Mouse (Mus musculus) midbrain, embryonic 15.5 days (tissue): Measurements from ENCODE around the gene Vmn1r51. TPM values are rescaled to one million over a fixed set of nuclear protein-coding genes. Genes with fewer than 3 reads are reported as not detected.
"Not testable (repeated sequence)": the region's sequence is repeated elsewhere in the genome, so short reads cannot be mapped to it uniquely, and the experiment has no call there.

Experiments used
- ATAC-seq: fragments of 200-750 bp; cut with Nextera tagmentation; replicated peaks from 2 replicates; pipeline ENCODE4 v1.8.0; 2017; ENCODE audit warnings: moderate TSS enrichment
- H3K27ac ChIP-seq: fragments of 300-500 bp; sonication (generic); 2 replicates; pipeline ENCODE4 v1.5.1; 2015; ENCODE audit warnings: mild to moderate bottlenecking, inconsistent platforms
- H3K27me3 ChIP-seq: fragments of 300-500 bp; sonication (generic); replicated peaks from 2 replicates; pipeline ENCODE4 v1.6.1; 2015; ENCODE audit warnings: inconsistent platforms
- H3K36me3 ChIP-seq: fragments of 300-500 bp; sonication (generic); replicated peaks from 2 replicates; pipeline ENCODE4 v1.6.1; 2015; ENCODE audit warnings: inconsistent platforms
- H3K4me1 ChIP-seq: fragments of 300-500 bp; sonication (generic); 2 replicates; pipeline ENCODE4 v1.6.1; 2015; ENCODE audit warnings: inconsistent platforms
- H3K4me2 ChIP-seq: fragments of 300-500 bp; sonication (generic); 2 replicates; pipeline ENCODE4 v1.6.1; 2015; ENCODE audit warnings: inconsistent platforms, mild to moderate bottlenecking, moderate library complexity
- H3K4me3 ChIP-seq: fragments of 300-500 bp; sonication (generic); 2 replicates; pipeline ENCODE4 v1.5.1; 2015; ENCODE audit warnings: mild to moderate bottlenecking, inconsistent platforms
- H3K9ac ChIP-seq: fragments of 300-500 bp; sonication (generic); 2 replicates; pipeline ENCODE4 v1.6.1; 2015; ENCODE audit warnings: mild to moderate bottlenecking, inconsistent platforms
- H3K9me3 ChIP-seq: fragments of 300-500 bp; sonication (generic); 2 replicates; pipeline ENCODE4 v1.6.1; 2016; ENCODE audit warnings: inconsistent platforms
- WGBS: fragments of 180-500 bp; shearing (Covaris S2); methylation state at CpG from one replicate; pipeline ENCODE4 v1.1.7; 2015; ENCODE audit warnings: mixed read lengths; 5-methylcytosine and 5-hydroxymethylcytosine counted together
- polyA plus RNA-seq: library from polyadenylated mRNA; unstranded; fragments of >200 nt; fragmentation: Nextera tagmentation; extraction: Ambion mirVana; gene quantifications from 2 replicates; pipeline ENCODE4 v1.2.1, GENCODE M21; 2015

The Vmn1r51 gene
- polyA plus RNA-seq, result 0.06 TPM in 1 of 2 replicates, not detected in the other

- H3K4me1 ChIP-seq, H3K36me3 ChIP-seq, H3K27ac ChIP-seq, H3K9ac ChIP-seq, H3K4me2 ChIP-seq, H3K4me3 ChIP-seq, ATAC-seq, H3K9me3 ChIP-seq, H3K27me3 ChIP-seq: not testable (repeated sequence)
- 98% methylated on average over 1 of the region's 1 CpGs for WGBS
Observed at GRCm38 (mm10) chr6:90122296-90122695, at the start of gene Vmn1r51. Vmn1r51 (plus strand) TSS chr6:90122596.

GRCm38 (mm10) chr6:90078406-90078805, 44.0 kb upstream of the Vmn1r51 start, which contains the start of gene Vmn1r49:
Vmn1r49 (minus strand) TSS chr6:90078506.
- Histone ChIP-seq H3K9me3 (no peaks in the 10 kb centered on the region), H3K27ac (no peak within 1 kb of the TSS), H3K4me3 (no peak within 1 kb of the TSS), H3K9ac (no peak within 1 kb of the TSS), H3K27me3 (no peaks in the 10 kb centered on the region), H3K4me1 (no peaks in the 10 kb centered on the region), H3K4me2 (no peak within 1 kb of the TSS), H3K36me3 (no peaks in the 10 kb centered on the region)
- ATAC-seq, result no peak
- 79% methylated on average over 4 of the region's 4 CpGs for WGBS

GRCm38 (mm10) chr6:90100566-90100965, 21.8 kb upstream of the Vmn1r51 start:
- H3K27ac ChIP-seq, result no peak overlapping the region
- no peak for ATAC-seq
- WGBS, result 99% methylated on average over 2 of the region's 2 CpGs
- H3K4me2 ChIP-seq, result no peak overlapping the region
- H3K4me3 ChIP-seq, result no peak overlapping the region
- H3K27me3 ChIP-seq, result no peaks in the 10 kb centered on the region
- H3K36me3 ChIP-seq, result no peaks in the 10 kb centered on the region
- no peak overlapping the region for H3K9ac ChIP-seq
- H3K4me1 ChIP-seq, result no peaks in the 10 kb centered on the region
- no peaks in the 10 kb centered on the region for H3K9me3 ChIP-seq

GRCm38 (mm10) chr6:90101130-90101529, 21.3 kb upstream of the Vmn1r51 start, which contains the start of gene Vmn1r50:
Vmn1r50 (plus strand) TSS chr6:90101430.
- Histone ChIP-seq H3K4me2 (no peak within 1 kb of the TSS), H3K36me3 (no peaks in the 10 kb centered on the region), H3K4me3 (no peak within 1 kb of the TSS), H3K27me3 (no peaks in the 10 kb centered on the region), H3K27ac (no peak within 1 kb of the TSS), H3K4me1 (no peaks in the 10 kb centered on the region), H3K9me3 (no peaks in the 10 kb centered on the region), H3K9ac (no peak within 1 kb of the TSS)
- ATAC-seq, result no peak
- WGBS, result 71% methylated on average over 2 of the region's 2 CpGs

- 89% methylated on average over 3 of the region's 3 CpGs for WGBS
- Histone ChIP-seq H3K4me2 (no peak overlapping the region), H3K9ac (no peak overlapping the region), H3K27ac (no peak overlapping the region), H3K4me3 (no peak overlapping the region), H3K27me3 (no peaks in the 10 kb centered on the region), H3K9me3 (no peaks in the 10 kb centered on the region), H3K36me3 (no peaks in the 10 kb centered on the region), H3K4me1 (no peaks in the 10 kb centered on the region)
- ATAC-seq, result no peak
Observed at GRCm38 (mm10) chr6:90160139-90160538, 37.7 kb downstream of the Vmn1r51 start.

GRCm38 (mm10) chr6:90174508-90174907, 52.1 kb downstream of the Vmn1r51 start, which contains the start of gene Vmn1r52:
Vmn1r52 (plus strand) TSS chr6:90174808.
- H3K36me3 ChIP-seq, result no peaks in the 10 kb centered on the region
- no peak within 1 kb of the TSS for H3K4me3 ChIP-seq
- no peaks in the 10 kb centered on the region for H3K9me3 ChIP-seq
- H3K27ac ChIP-seq, result no peak within 1 kb of the TSS
- ATAC-seq, result no peak
- H3K4me1 ChIP-seq, result no peaks in the 10 kb centered on the region
- no peaks in the 10 kb centered on the region for H3K27me3 ChIP-seq
- WGBS, result 67% methylated on average over 2 of the region's 2 CpGs
- no peak within 1 kb of the TSS for H3K4me2 ChIP-seq
- H3K9ac ChIP-seq, result no peak within 1 kb of the TSS

Other genes starting within 250 kb of the Vmn1r51 start
- not detected in 2 replicates for gene Vmn1r42, start 246.2 kb upstream of the Vmn1r51 start, polyA plus RNA-seq
- not detected in 2 replicates for gene Vmn1r43, start 246.2 kb upstream of the Vmn1r51 start, polyA plus RNA-seq
- not detected in 2 replicates for gene Vmn1r44, start 238.9 kb upstream of the Vmn1r51 start, polyA plus RNA-seq
- not detected in 2 replicates for gene Vmn1r45, start 182.0 kb upstream of the Vmn1r51 start, polyA plus RNA-seq
- not detected in 2 replicates for gene Vmn1r46, start 153.3 kb upstream of the Vmn1r51 start, polyA plus RNA-seq
- gene Vmn1r47, start 106.4 kb upstream of the Vmn1r51 start, polyA plus RNA-seq, result not detected in 2 replicates
- not detected in 2 replicates for gene Vmn1r48, start 85.8 kb upstream of the Vmn1r51 start, polyA plus RNA-seq
- gene Vmn1r49, start 44.1 kb upstream of the Vmn1r51 start, polyA plus RNA-seq, result not detected in 2 replicates
- not detected in 2 replicates for gene Vmn1r50, start 21.2 kb upstream of the Vmn1r51 start, polyA plus RNA-seq
- not detected in 2 replicates for gene Vmn1r52, start 52.2 kb downstream of the Vmn1r51 start, polyA plus RNA-seq
- not detected in 2 replicates for gene V1ra8, start 80.2 kb downstream of the Vmn1r51 start, polyA plus RNA-seq
- gene Vmn1r53, start 101.8 kb downstream of the Vmn1r51 start, polyA plus RNA-seq, result not detected in 2 replicates
- not detected in 2 replicates for gene Vmn1r54, start 123.7 kb downstream of the Vmn1r51 start, polyA plus RNA-seq
- not detected in 2 replicates for gene BC048671, start 178.6 kb downstream of the Vmn1r51 start, polyA plus RNA-seq
- gene Chst13, start 202.6 kb downstream of the Vmn1r51 start, polyA plus RNA-seq, result not detected in 2 replicates
- not detected in 2 replicates for gene Uroc1, start 210.7 kb downstream of the Vmn1r51 start, polyA plus RNA-seq
- gene Zxdc, start 246.9 kb downstream of the Vmn1r51 start, polyA plus RNA-seq, result 11.6 and 12.7 TPM in 2 replicates